Mouse (Mus musculus): ENCODE measurements at regions not wholly inside any gene's neighbourhood (a gene's known extent, or its start where the extent isn't known, plus 50 kb on each side); places are given as distances from the start of the nearest gene placed in this dataset.
A peak's percentile ranks its signal among the peaks of the same experiment; 100 is the strongest.

GRCm38 (mm10) chr13:5591286-5591685, 270.0 kb upstream of the Klf6 start:
- Histone ChIP-seq H3K4me2 (no peak overlapping the region), H3K36me3 (no peaks in the 10 kb centered on the region), H3K4me3 (no peak overlapping the region), H3K4me1 (replicated peaks) (peaks cover 15% of the 10 kb centered on the region), H3K9me3 (replicated peaks) (no peaks in the 10 kb centered on the region), H3K9ac (no peak overlapping the region), H3K27ac (no peak overlapping the region), H3K27me3 (no peaks in the 10 kb centered on the region)
- no peak for ATAC-seq (replicated peaks; ENCODE audit: insufficient number of reproducible peaks, insufficient read depth, low FRiP score, low read depth)
- 72% methylated on average over 2 of the region's 2 CpGs for WGBS

GRCm38 (mm10) chr13:5591837-5592555, 269.3 kb upstream of the Klf6 start:
- 36% methylated on average over 4 of the region's 4 CpGs for WGBS
- no peak; the same call in 1 of the 2 replicates for ATAC-seq (replicated peaks; ENCODE audit: insufficient number of reproducible peaks, insufficient read depth, low FRiP score, low read depth)
- Histone ChIP-seq H3K9ac (no peak overlapping the region), H3K36me3 (no peaks in the 10 kb centered on the region), H3K27ac (peak overlapping the region; percentile 75), H3K4me3 (no peak overlapping the region), H3K27me3 (no peaks in the 10 kb centered on the region), H3K4me2 (peak overlapping the region; percentile 14), H3K4me1 (replicated peaks) (peaks cover 15% of the 10 kb centered on the region), H3K9me3 (replicated peaks) (no peaks in the 10 kb centered on the region)

GRCm38 (mm10) chr13:5592556-5593061, 268.7 kb upstream of the Klf6 start:
- H3K27me3 ChIP-seq = no peaks in the 10 kb centered on the region
- WGBS = 10% methylated on average over 3 of the region's 3 CpGs
- H3K4me3 ChIP-seq = no peak overlapping the region
- no peaks in the 10 kb centered on the region for H3K36me3 ChIP-seq
- H3K4me1 ChIP-seq (replicated peaks) = peaks cover 15% of the 10 kb centered on the region
- H3K4me2 ChIP-seq = peak overlapping the region; percentile 14; the same call in 1 of the 2 replicates
- no peaks in the 10 kb centered on the region for H3K9me3 ChIP-seq (replicated peaks)
- peak; percentile 77 for ATAC-seq (replicated peaks; ENCODE audit: insufficient number of reproducible peaks, insufficient read depth, low FRiP score, low read depth)
- no peak overlapping the region for H3K9ac ChIP-seq
- peak overlapping the region; percentile 75 for H3K27ac ChIP-seq

- ATAC-seq (replicated peaks; ENCODE audit: insufficient number of reproducible peaks, insufficient read depth, low FRiP score, low read depth) = no peak
- Histone ChIP-seq H3K9me3 (replicated peaks) (no peaks in the 10 kb centered on the region), H3K9ac (no peak overlapping the region), H3K4me2 (no peak overlapping the region), H3K36me3 (no peaks in the 10 kb centered on the region), H3K4me1 (replicated peaks) (peaks cover 10% of the 10 kb centered on the region), H3K27ac (no peak overlapping the region), H3K4me3 (no peak overlapping the region), H3K27me3 (no peaks in the 10 kb centered on the region)
- WGBS = 87% methylated on average over 1 of the region's 1 CpGs
Measured at GRCm38 (mm10) chr13:5601648-5602047, 259.6 kb upstream of the Klf6 start.

- ATAC-seq (replicated peaks; ENCODE audit: insufficient number of reproducible peaks, insufficient read depth, low FRiP score, low read depth) = peak; percentile 97
- Histone ChIP-seq H3K36me3 (no peaks in the 10 kb centered on the region), H3K4me2 (no peak overlapping the region), H3K9me3 (replicated peaks) (no peaks in the 10 kb centered on the region), H3K9ac (no peak overlapping the region), H3K4me1 (replicated peaks) (peaks cover 10% of the 10 kb centered on the region), H3K27ac (peak overlapping the region; percentile 87), H3K27me3 (no peaks in the 10 kb centered on the region), H3K4me3 (no peak overlapping the region)
- WGBS = 20% methylated on average over 5 of the region's 5 CpGs
Measured at GRCm38 (mm10) chr13:5603905-5604596, 257.2 kb upstream of the Klf6 start.

GRCm38 (mm10) chr13:5605418-5605817, 255.9 kb upstream of the Klf6 start:
- Histone ChIP-seq H3K4me3 (no peak overlapping the region), H3K36me3 (no peaks in the 10 kb centered on the region), H3K4me2 (no peak overlapping the region), H3K4me1 (replicated peaks) (peaks cover 10% of the 10 kb centered on the region), H3K27me3 (no peaks in the 10 kb centered on the region), H3K9me3 (replicated peaks) (no peaks in the 10 kb centered on the region), H3K27ac (peak overlapping the region; percentile 87), H3K9ac (no peak overlapping the region)
- no peak for ATAC-seq (replicated peaks; ENCODE audit: insufficient number of reproducible peaks, insufficient read depth, low FRiP score, low read depth)

GRCm38 (mm10) chr13:5607462-5607861, 253.8 kb upstream of the Klf6 start:
- H3K4me3 ChIP-seq = no peak overlapping the region
- no peak overlapping the region for H3K27ac ChIP-seq
- H3K4me1 ChIP-seq (replicated peaks) = peaks cover 10% of the 10 kb centered on the region
- no peaks in the 10 kb centered on the region for H3K9me3 ChIP-seq (replicated peaks)
- H3K4me2 ChIP-seq = no peak overlapping the region
- H3K27me3 ChIP-seq = no peaks in the 10 kb centered on the region
- no peak overlapping the region for H3K9ac ChIP-seq
- ATAC-seq (replicated peaks; ENCODE audit: insufficient number of reproducible peaks, insufficient read depth, low FRiP score, low read depth) = no peak
- WGBS = 70% methylated on average over 4 of the region's 4 CpGs
- no peaks in the 10 kb centered on the region for H3K36me3 ChIP-seq

- no peak overlapping the region for H3K4me3 ChIP-seq
- H3K36me3 ChIP-seq = no peaks in the 10 kb centered on the region
- no peak overlapping the region for H3K4me2 ChIP-seq
- H3K4me1 ChIP-seq (replicated peaks) = peaks cover 12% of the 10 kb centered on the region
- 57% methylated on average over 7 of the region's 7 CpGs for WGBS
- no peaks in the 10 kb centered on the region for H3K27me3 ChIP-seq
- no peaks in the 10 kb centered on the region for H3K9me3 ChIP-seq (replicated peaks)
- H3K27ac ChIP-seq = peak overlapping the region; percentile 61
- ATAC-seq (replicated peaks; ENCODE audit: insufficient number of reproducible peaks, insufficient read depth, low FRiP score, low read depth) = peak; percentile 39; the same call in 1 of the 2 replicates
- H3K9ac ChIP-seq = no peak overlapping the region
Measured at GRCm38 (mm10) chr13:5614186-5614737, 247.0 kb upstream of the Klf6 start.

- Histone ChIP-seq H3K4me2 (no peak overlapping the region), H3K27me3 (no peaks in the 10 kb centered on the region), H3K27ac (peak overlapping the region; percentile 61), H3K9ac (no peak overlapping the region), H3K36me3 (no peaks in the 10 kb centered on the region), H3K4me3 (no peak overlapping the region), H3K9me3 (replicated peaks) (no peaks in the 10 kb centered on the region), H3K4me1 (replicated peaks) (peaks cover 12% of the 10 kb centered on the region)
- peak; percentile 60 for ATAC-seq (replicated peaks; ENCODE audit: insufficient number of reproducible peaks, insufficient read depth, low FRiP score, low read depth)
- 62% methylated on average over 5 of the region's 5 CpGs for WGBS
Measured at GRCm38 (mm10) chr13:5614833-5615232, 246.4 kb upstream of the Klf6 start.

GRCm38 (mm10) chr13:5615327-5615726, 246.0 kb upstream of the Klf6 start:
- 77% methylated on average over 3 of the region's 3 CpGs for WGBS
- H3K4me3 ChIP-seq = no peak overlapping the region
- no peaks in the 10 kb centered on the region for H3K27me3 ChIP-seq
- H3K9ac ChIP-seq = no peak overlapping the region
- H3K9me3 ChIP-seq (replicated peaks) = no peaks in the 10 kb centered on the region
- H3K36me3 ChIP-seq = no peaks in the 10 kb centered on the region
- H3K4me2 ChIP-seq = no peak overlapping the region
- peaks cover 12% of the 10 kb centered on the region for H3K4me1 ChIP-seq (replicated peaks)
- no peak for ATAC-seq (replicated peaks; ENCODE audit: insufficient number of reproducible peaks, insufficient read depth, low FRiP score, low read depth)
- no peak overlapping the region for H3K27ac ChIP-seq

- H3K27ac ChIP-seq = 0 out of 2 replicates have a peak overlapping the region, but pooled peaks have one; percentile 31
- 8% methylated on average over 2 of the region's 2 CpGs for WGBS
- no peak; the same call in 1 of the 2 replicates for ATAC-seq (replicated peaks; ENCODE audit: insufficient number of reproducible peaks, insufficient read depth, low FRiP score, low read depth)
Measured at GRCm38 (mm10) chr13:5628124-5628523, 233.2 kb upstream of the Klf6 start.

More at GRCm38 (mm10) chr13:5628124-5628523, 233.2 kb upstream of the Klf6 start:
- H3K9ac ChIP-seq = no peak overlapping the region
- H3K27me3 ChIP-seq = no peaks in the 10 kb centered on the region
- no peaks in the 10 kb centered on the region for H3K9me3 ChIP-seq (replicated peaks)
- H3K4me3 ChIP-seq = no peak overlapping the region
- peaks cover 5% of the 10 kb centered on the region for H3K4me1 ChIP-seq (replicated peaks)
- no peak overlapping the region for H3K4me2 ChIP-seq
- H3K36me3 ChIP-seq = no peaks in the 10 kb centered on the region

Measured in heart, embryonic 15.5 days (tissue).